Mouse (Mus musculus) lung, adult 2 months (tissue): ENCODE measurements around the gene Vps13c. TPM values are rescaled to one million over a fixed set of nuclear protein-coding genes. Genes with fewer than 3 reads are reported as not detected.

ENCODE experiments used
- DNase-seq: peaks from one replicate; pipeline ENCODE4 v3.0.0; 2022
- H3K4me1 ChIP-seq: fragments of 200-500 bp; 2 replicates; pipeline ENCODE4 v1.6.1; 2011; ENCODE audit warnings: low read length; ENCODE audit not compliant: control insufficient read depth, insufficient read depth
- H3K4me3 ChIP-seq: fragments of 200-500 bp; replicated peaks from 2 replicates; pipeline ENCODE3; 2011; ENCODE audit warnings: low read depth, mild to moderate bottlenecking, control low read depth, low read length; ENCODE audit errors: extremely low read depth
- CTCF ChIP-seq: fragments of 200-500 bp; IDR thresholded peaks from 2 replicates; pipeline ENCODE4 v1.5.1; 2011; ENCODE audit warnings: mild to moderate bottlenecking, low read length, control low read depth; ENCODE audit not compliant: insufficient read depth
- POLR2A ChIP-seq: fragments of 200-500 bp; IDR thresholded peaks from 2 replicates; pipeline ENCODE4 v1.6.1; 2011; ENCODE audit warnings: low read depth, mild to moderate bottlenecking, control low read depth, low read length, borderline replicate concordance; ENCODE audit errors: extremely low read depth
- WGBS: fragments of 180-500 bp; shearing (Covaris S2); methylation state at CpG from one replicate; pipeline ENCODE4 v1.1.7; 2018; 5-methylcytosine and 5-hydroxymethylcytosine counted together
- polyA plus RNA-seq: library from polyadenylated mRNA; depleted of rRNA; stranded (reverse); fragments of >200 nt; gene quantifications from 2 replicates; pipeline ENCODE4 v1.2.3, GENCODE M21; 2012; rRNA removed

Gene Vps13c
- 6.1 and 9.1 TPM in 2 replicates for polyA plus RNA-seq

- TF ChIP-seq CTCF, result no peak
- peak; percentile 73; the same call in 1 of the 2 replicates for TF ChIP-seq POLR2A
- Histone ChIP-seq H3K4me1 (peaks cover 2% of the 10 kb centered on the region), H3K4me3 (peak within 1 kb of the TSS; percentile 99)
- peak; percentile 77 for DNase-seq
- WGBS, result under 1% methylated on average over 52 of the region's 53 CpGs
Observed at GRCm38 (mm10) chr9:67839981-67840859, at the start of gene Vps13c. Gene Vps13c, plus strand, starts transcription at chr9:67840396.

GRCm38 (mm10) chr9:67792405-67792804 lies 47.8 kb upstream of the Vps13c start:
- WGBS, result 76% methylated on average over 5 of the region's 5 CpGs
- H3K4me1 ChIP-seq, result no peaks in the 10 kb centered on the region
- DNase-seq, result no peak
- no peak overlapping the region for H3K4me3 ChIP-seq
- TF ChIP-seq POLR2A, result no peak
- no peak for TF ChIP-seq CTCF

DNA sequence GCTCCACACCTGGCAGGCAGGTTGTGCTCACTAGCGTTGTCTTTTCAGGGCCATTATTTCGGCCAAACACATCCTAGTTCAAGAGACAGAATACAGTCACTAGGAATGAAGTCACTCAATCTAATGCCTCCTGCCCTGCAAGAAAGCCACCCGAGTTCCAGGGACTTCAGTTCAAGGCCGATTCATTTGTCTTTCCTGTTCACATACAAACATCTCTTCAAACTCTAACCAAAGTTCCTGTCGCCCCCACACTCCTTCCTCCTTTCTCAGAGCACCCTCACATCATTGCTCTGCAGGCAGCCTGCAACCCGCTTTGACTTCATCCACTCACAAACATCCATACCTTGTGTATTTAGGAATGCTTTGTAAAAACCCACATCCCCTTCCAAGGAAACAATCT lies 46.7 kb upstream of the Vps13c start:
- no peak for DNase-seq
- WGBS, result 43% methylated on average over 6 of the region's 6 CpGs
- TF ChIP-seq CTCF, result no peak
- no peak for TF ChIP-seq POLR2A
- H3K4me1 ChIP-seq, result no peaks in the 10 kb centered on the region
- no peak overlapping the region for H3K4me3 ChIP-seq

DNA sequence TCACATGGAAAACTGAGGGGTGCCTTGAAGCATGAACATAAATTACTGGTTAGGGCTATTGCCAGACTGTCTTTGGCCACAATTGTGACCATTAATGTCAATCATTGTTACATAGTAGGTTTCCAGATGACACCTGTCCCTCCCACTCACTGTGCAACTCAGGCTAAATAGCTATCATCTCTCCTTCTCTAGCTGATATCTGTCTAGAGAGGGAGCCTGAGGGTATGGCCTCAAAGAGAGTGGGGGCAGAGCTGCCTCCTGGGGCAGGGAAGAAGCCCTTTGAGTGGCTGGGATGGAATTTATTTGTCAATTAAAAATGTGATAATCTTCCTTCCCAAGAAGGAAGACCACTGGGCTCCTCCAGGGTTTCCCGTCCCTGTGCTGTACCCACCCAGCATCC lies 46.0 kb upstream of the Vps13c start:
- 100% methylated on average over 1 of the region's 1 CpGs for WGBS
- no peak overlapping the region for H3K4me3 ChIP-seq
- no peaks in the 10 kb centered on the region for H3K4me1 ChIP-seq
- DNase-seq, result no peak
- TF ChIP-seq CTCF (no peak), POLR2A (no peak)

DNA sequence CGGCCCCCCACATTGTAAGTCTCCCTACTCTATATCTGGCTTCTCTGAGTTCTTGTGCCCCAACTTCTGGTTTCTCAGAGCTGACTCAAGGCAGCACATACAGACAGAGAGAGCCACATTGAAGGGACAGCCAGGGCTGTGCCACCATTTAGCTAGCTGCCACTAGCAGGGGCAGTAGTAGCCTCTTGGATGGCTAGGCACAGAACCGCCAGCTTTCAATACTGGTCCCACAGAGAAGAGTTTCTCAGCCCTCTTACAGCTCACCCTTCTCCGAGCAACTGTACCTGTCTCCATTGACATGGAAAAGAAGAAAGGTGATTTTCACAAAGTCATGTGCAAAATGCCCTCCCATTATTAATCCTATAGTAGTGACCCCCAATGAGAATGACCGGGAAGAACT lies 45.5 kb upstream of the Vps13c start:
- H3K4me3 ChIP-seq, result no peak overlapping the region
- no peaks in the 10 kb centered on the region for H3K4me1 ChIP-seq
- TF ChIP-seq CTCF (no peak), POLR2A (no peak)
- no peak for DNase-seq
- 91% methylated on average over 4 of the region's 4 CpGs for WGBS

GRCm38 (mm10) chr9:67795205-67795675 lies 45.0 kb upstream of the Vps13c start:
- no peak overlapping the region for H3K4me3 ChIP-seq
- WGBS, result 62% methylated on average over 14 of the region's 14 CpGs
- no peak for DNase-seq
- no peaks in the 10 kb centered on the region for H3K4me1 ChIP-seq
- no peak for TF ChIP-seq POLR2A
- TF ChIP-seq CTCF, result no peak

DNA sequence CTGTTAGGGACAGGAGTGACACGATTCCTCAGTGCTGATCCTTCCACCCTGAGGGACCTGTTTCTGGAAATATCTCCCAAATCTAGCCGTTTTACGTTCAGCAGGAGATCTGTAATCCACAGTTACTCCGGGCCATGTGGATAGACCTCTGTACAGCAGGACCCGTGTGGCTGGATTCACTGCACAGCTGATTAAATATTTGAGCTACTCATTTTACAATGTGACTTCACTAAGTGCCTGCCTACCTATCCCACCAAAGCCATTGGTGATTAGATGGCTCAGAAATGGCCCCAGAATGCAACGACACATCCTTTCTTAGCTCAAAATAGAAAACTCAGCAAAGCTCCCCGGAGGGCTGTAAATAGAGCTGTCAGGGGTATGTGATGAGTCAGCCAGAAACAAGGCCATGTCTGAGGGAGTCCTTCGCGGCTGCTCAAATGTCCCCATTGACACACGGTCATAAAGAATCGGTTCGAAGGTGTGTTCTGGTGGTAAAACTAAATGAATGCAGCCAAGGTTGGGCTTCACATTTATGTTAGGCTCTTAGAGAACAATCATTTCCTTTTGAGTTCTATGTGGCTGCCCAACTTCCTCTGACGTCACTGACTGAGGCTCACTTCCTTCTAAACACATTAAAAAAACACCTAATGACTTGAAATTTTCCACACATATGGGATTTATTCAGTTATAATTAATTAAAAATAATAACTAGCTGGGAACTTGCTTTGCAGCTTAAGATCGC lies 40.9 kb upstream of the Vps13c start:
- H3K4me3 ChIP-seq, result no peak overlapping the region
- TF ChIP-seq CTCF (no peak), POLR2A (no peak)
- no peak for DNase-seq
- WGBS, result 41% methylated on average over 14 of the region's 14 CpGs
- no peaks in the 10 kb centered on the region for H3K4me1 ChIP-seq

DNA sequence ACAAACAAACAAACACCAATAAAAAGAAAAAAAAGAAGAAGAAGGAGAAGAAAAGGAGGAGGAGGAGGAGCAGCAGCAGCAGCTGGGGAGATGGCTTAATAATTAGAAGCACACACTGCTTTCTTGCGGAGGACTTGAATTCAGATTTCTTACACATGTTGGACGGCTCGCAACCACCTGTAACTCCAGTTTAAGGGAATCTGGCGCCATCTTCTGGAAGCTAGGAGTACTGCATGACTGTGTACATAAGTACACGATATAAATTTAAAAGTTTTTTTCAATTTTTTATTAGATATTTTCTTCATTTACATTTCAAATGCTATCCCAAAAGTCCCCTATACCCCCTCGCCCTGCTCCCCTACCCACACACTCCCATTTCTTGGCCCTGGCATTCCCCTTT lies 38.0 kb upstream of the Vps13c start:
- TF ChIP-seq CTCF (peak; percentile 48; the same call in 1 of the 2 replicates), POLR2A (no peak)
- no peak overlapping the region for H3K4me3 ChIP-seq
- peak; percentile 56 for DNase-seq
- H3K4me1 ChIP-seq, result no peaks in the 10 kb centered on the region
- WGBS, result 34% methylated on average over 6 of the region's 6 CpGs

DNA sequence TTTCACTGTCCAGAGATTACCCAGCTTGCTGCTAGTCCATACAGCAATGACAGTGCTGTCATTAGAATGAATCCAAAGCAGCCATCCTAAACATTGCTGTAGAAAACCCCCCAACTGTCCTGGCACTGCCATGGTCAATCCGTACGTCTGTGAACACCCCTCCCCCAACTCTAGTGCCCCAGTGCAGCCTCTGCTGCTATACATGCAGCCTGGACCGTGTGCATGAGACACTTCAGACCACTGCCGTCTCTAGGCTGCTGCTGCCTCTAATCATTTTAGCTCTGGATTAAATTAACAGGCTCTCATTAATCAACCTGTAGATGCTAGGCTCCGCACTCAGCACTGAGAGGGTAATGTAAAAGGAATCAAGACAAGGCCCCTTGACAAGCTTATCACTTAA lies 33.2 kb upstream of the Vps13c start:
- 42% methylated on average over 5 of the region's 5 CpGs for WGBS
- Histone ChIP-seq H3K4me3 (no peak overlapping the region), H3K4me1 (no peaks in the 10 kb centered on the region)
- no peak for TF ChIP-seq POLR2A
- no peak for TF ChIP-seq CTCF
- DNase-seq, result no peak
